Mouse (Mus musculus): ENCODE results near the gene Ppp1r14d.

DNA sequence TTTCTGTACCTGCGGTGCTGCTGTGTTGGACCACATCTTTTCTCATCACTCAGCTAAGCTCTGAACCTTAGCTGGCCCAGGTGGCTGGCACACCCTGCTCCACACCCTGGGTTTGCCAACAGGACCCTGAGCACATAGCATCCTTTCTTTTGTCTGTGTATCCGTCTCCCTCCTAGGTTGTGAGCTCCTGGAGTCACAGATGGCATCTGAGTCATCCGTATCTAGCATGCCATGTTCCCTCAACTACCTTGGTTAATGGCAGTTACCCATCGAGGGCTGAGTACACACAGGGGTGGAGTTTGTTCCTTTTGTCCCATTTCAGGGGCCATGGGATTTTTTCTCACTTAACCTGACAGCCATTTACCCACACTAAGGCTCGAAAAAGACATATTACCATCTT lies 20.7 kb upstream of the Ppp1r14d start:
- TF ChIP-seq CTCF (IDR thresholded peaks at IDR 0.05; ENCODE audit: low read depth, low read length) (no peak), POLR2A (IDR thresholded peaks at IDR 0.05; ENCODE audit: borderline replicate concordance, low read depth, low read length) (no peak)

Measured in bone marrow macrophage, adult 2 months (primary cell).